Mouse (Mus musculus): ENCODE results near the gene Tenm2. TPM values are rescaled to one million over a fixed set of nuclear protein-coding genes. Genes with fewer than 3 reads are reported as not detected.
A peak's percentile ranks its signal among the peaks of the same experiment; 100 is the strongest.

The Tenm2 gene
- total RNA-seq, 2 experiments from 2014 or later = 124 to 163 TPM

DNA sequence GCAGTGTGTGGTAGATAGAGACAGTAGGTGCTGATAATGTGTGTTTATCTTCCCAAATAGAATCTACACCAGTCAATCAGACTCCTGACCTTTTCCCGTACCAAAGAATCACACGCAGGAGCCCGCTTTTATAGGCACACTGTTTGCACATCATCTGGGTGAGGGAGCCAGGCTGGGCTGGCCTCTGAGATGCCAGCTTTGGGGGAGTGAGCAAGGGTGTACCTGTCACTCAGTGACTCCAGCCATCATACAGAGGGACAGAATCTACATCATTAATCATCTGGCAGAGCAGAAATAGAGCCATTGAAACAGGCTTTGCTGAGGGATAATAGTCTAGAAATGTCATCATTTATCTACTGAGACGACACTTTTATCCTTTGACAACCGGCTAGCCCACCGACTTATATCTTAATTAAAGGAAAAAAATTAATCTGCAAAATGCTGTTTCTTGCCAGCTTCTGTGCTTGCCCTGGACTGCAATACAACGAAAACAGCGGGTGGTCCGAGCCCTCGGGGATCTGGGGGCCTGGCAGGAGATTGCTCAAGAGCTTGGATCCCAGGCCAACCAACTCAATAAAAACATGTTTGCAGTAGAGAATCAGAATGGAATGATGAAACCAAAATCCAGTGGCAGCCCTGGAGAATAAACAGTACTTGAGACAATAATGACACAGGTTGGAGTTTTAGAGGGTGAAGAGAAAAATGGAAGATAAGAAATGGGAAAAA lies 1195.1 kb downstream of the Tenm2 start:
- no peak for DNase-seq (ENCODE audit: extremely low spot score in 1 of 2, low spot score in 1 of 2)

DNA sequence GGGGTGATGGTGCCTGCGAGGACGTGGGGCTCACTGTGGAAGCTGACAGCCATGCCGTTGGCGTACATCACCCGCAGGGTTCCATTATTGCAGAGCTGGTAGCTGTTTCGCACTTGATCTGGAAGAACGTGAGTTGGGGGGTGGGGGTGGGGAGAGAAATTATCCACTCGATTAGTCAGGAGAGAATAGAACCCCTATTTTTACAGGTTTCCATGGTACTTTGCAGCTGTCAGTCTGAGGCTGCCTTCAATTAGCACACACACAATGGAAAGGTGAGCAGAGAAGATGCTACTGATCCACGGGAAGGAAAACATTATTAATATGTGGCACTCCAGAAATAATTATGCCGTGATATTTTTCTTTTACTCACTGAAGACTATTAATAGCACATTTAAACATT lies 1195.9 kb downstream of the Tenm2 start:
- DNase-seq (ENCODE audit: extremely low spot score in 1 of 2, low spot score in 1 of 2) = no peak

DNA sequence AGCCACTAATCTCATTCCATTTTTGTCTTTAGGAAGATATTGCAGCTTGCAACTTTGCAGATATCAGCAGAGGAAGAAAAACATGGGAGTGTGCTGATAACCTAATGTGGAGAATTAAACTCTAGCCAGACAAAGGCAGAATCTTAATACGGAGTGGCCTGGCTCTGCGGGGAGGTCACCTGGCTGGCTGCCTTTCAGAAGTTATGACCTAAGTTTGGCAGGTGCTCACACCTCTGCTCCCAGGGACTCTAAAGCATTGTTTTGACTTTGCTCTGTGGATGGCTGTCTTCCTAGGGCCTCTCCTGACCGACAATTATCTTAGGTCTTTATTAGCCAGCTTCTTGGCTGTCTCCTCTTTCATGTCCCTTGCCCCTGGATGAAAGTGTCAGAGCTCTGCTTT lies 1197.4 kb downstream of the Tenm2 start:
- no peak for DNase-seq (ENCODE audit: extremely low spot score in 1 of 2, low spot score in 1 of 2)

DNA sequence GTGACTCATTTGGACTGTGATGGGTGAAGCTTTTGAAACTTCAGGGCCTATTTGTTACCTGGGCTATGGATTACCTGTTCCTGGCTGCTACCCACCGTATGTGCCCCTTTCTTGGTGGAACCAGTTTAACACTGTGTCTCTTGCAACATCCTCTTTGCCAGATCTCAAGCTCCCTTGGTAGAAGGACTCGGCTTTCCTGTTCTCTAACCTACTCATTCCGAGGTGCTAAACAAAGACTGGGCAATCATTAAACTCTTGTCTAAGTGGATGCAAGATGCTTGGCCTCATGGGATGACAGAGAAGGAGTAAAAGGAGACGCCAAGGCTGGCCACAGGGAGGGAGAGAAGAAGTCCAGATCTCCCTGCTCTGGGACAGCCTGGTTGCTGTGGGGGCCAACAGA lies 1198.5 kb downstream of the Tenm2 start:
- DNase-seq (ENCODE audit: extremely low spot score in 1 of 2, low spot score in 1 of 2) = no peak

DNA sequence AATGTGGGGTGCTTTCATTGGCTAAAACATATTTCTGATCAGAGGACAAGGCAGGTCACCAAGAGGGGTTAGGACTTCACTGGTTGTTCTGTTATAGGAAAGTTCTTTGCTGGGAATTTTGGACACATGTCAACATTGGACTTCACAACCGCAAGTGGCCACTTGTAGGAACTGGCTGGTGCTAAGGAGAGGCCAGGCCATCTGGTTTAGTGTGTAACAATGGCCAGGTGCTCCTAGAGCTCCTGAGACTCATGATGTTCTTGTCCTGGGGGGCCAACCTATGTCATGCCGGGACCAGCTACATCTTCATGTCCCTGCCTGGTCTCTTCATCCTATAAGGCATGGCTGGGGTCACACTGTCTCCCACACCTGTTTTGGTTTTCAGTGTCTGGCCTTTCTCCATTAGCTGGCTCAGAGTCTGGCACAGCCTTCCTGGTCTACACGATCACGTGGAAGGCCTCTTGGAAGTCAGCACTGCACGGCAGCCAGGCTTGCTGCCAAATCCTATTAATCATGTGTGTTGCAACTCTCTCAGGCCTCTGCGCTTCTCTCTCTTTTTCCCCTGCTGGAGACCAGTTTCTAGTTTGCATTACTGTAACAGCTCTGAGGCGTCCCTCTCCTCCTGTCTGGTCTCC lies 1199.6 kb downstream of the Tenm2 start:
- peak; percentile 41 to 54 for DNase-seq (ENCODE audit: extremely low spot score in 1 of 2, low spot score in 1 of 2)

DNA sequence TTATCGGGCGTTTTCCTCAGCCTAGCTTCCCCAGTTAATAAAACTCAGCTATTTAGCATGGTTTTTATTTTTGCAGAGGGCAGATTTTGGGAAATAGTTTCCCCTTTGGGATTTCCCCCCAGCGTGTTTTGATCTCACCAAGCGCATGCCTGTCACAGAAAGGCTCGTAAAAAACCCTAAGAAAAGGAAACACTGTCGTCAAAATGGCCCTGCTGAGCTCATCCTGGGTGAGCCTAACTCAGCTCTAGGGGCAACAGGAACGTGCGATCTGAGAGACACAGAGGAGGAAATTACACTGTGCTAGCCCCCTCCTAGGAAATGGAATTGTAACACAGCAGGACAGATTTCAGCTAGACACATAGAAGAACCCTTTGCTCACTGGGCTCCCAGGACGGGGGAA lies 1204.0 kb downstream of the Tenm2 start:
- no peak for DNase-seq (ENCODE audit: extremely low spot score in 1 of 2, low spot score in 1 of 2)

DNA sequence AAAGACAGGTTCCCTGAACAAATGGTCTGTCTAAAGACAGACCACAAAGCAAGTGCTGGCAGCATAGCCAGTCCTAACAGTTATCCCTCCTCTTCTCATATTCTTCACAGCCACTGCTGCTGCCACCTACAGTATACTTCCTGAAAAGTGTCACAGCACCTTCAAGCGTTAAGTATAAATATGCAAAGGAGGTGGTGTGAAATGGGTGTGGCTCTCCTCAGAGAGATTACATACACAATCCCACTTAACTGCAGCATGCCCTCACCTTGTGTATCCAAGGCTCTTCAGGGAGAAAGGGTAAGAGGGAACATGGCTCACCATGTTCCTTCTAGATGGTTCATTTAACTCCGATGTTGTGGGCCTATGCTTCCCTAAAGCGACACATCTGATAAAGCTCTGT lies 1215.8 kb downstream of the Tenm2 start:
- no peak for DNase-seq (ENCODE audit: extremely low spot score in 1 of 2, low spot score in 1 of 2)

DNA sequence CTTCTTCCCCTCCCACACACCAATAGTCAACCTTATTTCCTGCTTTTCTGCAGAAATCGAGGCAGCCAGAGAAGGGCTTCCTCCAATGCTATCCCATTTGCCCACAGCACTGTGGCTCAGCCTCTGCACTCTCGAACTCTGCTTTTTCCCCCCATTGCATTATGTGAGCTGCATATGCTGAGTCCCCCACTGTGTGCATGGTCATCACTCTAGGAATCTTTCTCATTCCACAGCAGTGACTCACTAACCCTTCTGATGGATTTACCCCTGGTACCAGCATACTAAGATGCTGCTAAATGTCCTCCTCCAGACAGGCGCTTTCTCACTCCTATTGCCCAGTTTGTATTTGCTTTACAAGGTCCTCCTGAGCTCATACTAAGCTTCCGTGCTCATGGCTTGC lies 1222.6 kb downstream of the Tenm2 start:
- DNase-seq (ENCODE audit: extremely low spot score in 1 of 2, low spot score in 1 of 2) = no peak

DNA sequence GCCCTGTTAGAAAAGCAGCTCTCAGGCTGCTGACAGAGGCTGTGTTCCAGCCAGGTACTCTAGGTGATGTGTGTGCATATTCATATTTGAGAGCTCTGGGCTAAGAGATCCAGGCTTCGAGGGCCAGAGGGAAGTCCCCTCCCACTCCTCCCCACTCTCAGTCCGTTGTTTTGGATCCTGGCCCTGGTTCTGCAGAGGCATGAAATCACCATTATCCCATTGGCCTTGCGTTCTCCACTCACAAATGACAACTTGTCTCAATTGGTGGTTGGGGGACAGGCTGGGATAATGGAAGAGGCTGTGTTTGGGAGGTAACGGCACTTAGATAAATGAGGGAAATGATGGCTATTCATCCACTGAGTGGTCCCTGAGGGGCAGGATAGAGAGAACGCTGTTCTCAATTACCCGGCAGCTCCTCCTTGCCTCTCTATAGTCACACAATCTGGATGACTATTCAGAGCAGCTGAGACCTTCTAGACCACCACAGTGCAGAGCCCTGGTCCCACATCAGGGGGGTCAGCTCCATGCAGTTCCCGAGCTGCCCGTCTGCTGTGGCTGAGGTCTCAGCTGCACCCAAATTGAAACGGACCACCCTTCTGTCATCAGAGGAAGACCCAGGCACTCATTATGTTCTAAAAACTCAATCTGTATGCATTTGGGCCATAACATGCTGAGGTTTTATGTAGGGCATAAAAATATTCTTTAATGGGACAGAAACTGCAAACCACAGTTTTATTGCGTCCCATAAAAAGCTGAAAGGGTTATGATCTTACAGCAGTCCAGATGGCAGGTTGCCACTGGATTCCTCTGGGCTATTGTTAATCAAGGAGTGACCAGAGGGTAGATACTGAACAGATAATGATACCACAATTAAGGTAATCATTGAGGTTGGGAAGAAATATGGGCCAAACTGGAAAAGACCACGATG lies 1226.2 kb downstream of the Tenm2 start:
- DNase-seq (ENCODE audit: extremely low spot score in 1 of 2, low spot score in 1 of 2) = no peak

DNA sequence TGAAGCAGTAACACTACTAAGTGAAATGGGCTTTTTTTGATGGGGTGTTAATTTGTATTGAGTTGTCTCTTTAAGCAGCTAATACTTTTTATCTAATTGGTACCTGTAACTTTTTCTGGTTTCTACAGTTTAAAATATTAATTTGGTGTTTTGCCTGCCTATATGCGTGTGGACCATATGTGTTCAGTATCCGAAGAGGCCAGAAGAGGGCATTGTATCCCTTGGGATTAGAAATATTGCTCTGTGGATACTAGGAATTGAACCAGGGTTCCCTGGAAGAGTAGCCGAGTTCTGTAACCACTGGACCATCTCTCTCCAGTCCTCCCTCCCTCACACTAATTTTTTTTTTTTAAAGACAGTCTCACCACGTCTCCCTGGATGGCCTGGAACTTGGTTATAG lies 1232.9 kb downstream of the Tenm2 start:
- DNase-seq (ENCODE audit: extremely low spot score in 1 of 2, low spot score in 1 of 2) = no peak

DNA sequence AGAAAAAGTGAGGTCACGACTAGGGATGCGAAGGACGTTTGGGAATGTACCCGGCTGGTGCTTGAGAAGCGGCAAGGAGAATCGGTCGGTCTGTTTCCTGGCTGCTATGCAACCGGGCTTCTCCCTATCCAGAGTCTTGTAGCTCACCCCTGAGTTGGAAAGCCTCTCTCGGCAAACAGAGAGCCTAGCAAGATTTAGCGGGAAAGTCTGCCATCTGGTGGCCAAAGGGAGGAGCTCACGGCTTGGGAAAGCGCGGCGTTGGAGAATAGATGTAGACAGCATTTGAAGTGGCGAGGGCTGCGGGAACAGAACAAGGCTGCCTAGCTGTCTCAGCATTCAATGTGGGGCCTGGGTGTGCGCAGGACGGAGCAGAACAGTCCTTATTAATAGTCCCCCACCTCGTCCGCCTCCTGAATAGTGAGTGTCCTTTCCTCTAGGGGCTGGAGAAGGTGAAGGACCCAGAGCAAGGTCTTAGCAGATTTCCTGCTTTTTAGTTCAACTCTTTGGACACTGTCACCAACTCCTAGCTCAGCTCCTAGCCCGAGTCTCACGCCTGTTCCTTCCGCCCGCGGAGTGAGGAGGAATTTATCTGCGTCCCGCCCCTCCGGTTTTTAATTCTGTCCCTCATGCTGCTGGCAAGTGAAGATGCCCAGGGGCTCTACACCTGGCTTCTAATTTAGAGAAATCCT lies 1234.3 kb downstream of the Tenm2 start:
- DNase-seq (ENCODE audit: extremely low spot score in 1 of 2, low spot score in 1 of 2) = peak; percentile 83 to 95

DNA sequence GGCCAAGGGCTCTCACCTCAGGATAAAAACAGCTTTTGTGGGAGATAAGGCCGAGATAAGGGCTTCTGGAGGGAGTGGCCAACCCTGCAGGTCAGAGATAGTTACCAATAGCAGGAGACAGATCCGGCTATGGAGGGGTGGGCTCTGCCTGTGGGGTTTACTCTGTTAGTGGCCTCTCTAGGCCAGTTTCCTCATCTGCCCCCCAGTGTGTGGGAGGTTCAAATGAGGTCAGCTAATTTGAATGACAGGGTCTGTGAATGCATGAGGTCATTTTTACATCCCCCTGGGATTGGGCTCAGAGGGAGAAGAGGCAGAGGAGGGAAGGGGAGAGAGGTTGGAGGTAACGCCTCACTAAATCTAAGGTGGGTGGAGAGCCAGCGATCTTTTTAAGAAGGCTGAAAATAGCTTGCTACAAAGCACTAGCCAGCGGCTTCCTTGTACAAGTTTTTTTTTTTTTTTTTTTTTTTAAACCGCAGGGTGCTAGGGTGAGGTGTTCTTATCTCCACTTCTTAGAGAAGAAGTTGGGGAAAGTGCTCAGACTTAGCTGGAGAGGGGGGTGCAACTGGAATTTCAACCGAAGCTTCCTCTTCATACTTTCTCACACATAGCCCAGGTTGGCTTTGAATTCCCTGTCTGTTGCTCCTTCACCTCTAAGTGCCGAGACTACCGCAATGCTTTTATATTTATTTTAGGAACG lies 1235.0 kb downstream of the Tenm2 start:
- DNase-seq (ENCODE audit: extremely low spot score in 1 of 2, low spot score in 1 of 2) = no peak

DNA sequence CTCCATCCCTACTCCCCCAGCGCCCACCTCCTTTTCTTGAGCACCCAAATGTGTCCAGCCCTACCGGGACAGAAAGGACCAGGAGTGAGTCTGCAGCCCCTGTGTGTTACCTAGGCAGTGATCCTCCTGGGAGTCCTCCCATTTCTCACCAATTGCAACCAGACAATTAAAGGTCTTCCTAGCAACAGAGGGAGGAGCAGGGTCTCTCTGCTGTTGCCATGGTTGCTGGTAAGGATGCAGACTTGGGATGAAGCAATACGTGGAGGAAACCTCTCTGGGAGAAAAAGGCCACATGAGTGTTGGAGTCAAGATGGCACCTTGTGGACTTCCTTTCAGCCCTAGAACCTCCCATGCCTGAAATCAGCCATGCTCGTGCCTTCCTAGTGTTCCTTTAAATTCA lies 1235.7 kb downstream of the Tenm2 start:
- no peak for DNase-seq (ENCODE audit: extremely low spot score in 1 of 2, low spot score in 1 of 2)

DNA sequence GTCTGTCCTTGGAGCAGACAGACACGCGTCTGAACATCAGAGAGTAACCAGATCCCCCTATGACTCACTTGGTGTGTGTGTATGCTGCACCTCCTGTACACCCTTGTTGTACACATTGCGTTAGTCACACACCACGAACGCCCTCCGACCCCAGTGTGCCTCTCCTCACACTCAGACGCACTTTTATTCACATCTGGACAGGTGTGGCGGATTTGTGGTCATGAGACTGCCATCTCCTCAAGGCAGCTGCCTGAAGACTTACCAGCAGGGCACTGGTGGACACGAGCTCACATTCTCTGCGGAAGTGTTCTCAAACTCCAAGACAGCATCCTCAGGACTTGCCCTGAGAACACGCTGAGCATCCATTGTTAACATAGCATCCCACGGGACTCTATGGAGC lies 1237.7 kb downstream of the Tenm2 start:
- DNase-seq (ENCODE audit: extremely low spot score in 1 of 2, low spot score in 1 of 2) = no peak

DNA sequence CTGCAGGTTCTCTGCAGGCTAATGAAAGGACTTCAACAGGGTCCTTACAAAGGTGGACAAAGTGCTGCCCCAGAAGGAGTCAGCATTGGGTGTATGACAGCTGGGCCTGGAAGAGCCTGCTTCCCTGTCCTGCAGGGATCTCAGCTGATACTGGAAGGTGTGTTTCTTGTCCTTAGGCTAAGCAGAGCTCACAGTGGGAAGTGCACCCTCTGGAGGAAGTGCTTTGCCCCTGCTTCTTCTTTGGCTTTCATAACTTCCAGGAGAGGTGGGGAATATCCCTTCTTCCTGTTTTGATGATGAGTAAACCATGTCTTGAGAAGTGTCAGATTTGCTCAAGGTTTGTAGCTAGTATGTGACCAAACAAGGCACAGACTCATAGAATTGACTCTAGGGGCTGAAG lies 1240.5 kb downstream of the Tenm2 start:
- DNase-seq (ENCODE audit: extremely low spot score in 1 of 2, low spot score in 1 of 2) = no peak

DNA sequence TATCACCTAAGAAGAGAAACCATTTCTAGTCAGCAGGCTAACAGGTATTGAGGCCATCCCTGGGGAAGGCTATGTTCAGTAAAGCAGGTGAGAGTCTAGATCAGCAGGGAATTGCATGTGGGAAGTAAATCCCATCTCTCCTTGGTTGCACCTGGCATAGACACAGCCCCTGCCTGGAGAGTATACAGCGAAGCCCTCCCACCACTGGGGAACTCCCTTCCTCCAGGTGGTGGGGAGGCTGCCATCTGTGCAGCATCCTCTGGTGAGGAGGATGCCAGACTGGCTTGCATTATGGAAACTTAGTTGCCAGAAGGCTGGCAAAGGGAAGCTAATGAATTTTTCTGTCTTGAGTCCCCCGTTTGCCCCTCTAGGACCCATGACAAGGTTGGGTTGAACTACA lies 1243.9 kb downstream of the Tenm2 start:
- DNase-seq (ENCODE audit: extremely low spot score in 1 of 2, low spot score in 1 of 2) = peak; percentile 58 to 69

DNA sequence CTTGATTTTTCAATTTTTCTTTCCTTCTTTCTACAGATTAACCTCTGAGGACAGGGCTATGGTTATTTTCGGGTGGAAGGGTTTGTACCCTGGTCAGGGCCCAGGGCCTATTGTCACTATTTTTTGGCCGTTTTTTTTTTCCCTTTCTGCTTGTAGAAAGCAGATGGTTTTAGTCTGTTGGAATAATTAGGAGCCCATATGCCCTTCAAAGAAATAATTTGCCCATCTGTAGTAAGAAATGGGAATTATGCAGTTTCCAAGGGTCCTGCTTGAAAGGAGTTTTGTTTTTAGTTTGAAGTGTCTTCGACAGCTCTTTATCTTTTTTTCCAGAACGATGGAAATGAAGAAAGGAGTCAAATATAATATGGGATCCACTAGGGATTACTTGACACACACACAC lies 1245.8 kb downstream of the Tenm2 start:
- DNase-seq (ENCODE audit: extremely low spot score in 1 of 2, low spot score in 1 of 2) = no peak

DNA sequence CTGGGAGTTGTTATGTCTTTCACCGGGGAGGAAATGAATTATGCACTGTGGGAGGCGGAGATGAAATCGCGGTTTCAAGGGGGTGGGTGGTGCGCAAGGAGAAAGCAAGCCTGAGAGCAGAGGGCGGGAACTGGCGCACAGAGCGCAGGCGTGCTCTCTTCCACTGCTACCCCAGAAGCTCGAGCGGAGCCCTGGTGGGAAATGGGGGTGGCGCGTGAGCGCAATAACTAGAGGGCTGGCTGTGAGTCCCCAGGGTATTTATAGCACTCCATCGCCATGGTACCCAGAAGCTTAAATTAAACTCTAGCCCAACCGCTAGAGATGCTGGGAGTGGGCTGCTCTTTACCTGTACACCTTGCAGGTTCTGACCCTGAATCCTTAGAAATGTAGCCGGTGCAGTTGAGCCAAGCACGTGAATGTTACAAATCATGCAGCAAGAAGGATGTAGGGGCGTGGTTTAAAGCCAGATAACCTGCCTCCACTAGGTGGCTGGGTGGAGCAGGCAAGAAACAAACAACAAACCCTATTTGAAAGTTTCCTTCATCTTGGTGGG lies 1249.8 kb downstream of the Tenm2 start:
- peak; percentile 54 to 65 for DNase-seq (ENCODE audit: extremely low spot score in 1 of 2, low spot score in 1 of 2)

DNA sequence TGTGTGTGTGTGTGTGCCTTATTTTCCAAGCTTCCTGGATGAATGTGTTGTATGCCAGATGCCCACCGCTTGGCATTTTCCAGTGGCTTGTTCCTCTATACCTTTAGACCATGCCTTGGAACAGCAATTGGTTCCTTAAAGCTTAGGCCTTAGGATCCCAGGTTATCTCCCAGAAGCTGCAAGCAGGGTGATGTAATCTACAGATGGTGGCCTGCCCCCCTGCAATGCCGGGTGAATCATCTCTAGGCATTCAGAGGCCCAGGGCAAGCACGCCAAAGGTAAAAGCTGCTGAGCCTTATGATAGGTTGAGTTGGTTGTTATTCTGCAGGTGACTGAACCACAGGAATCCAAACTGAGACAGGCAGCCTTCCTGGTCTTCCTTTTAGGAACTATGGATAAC lies 1253.0 kb downstream of the Tenm2 start:
- DNase-seq (ENCODE audit: extremely low spot score in 1 of 2, low spot score in 1 of 2) = no peak

DNA sequence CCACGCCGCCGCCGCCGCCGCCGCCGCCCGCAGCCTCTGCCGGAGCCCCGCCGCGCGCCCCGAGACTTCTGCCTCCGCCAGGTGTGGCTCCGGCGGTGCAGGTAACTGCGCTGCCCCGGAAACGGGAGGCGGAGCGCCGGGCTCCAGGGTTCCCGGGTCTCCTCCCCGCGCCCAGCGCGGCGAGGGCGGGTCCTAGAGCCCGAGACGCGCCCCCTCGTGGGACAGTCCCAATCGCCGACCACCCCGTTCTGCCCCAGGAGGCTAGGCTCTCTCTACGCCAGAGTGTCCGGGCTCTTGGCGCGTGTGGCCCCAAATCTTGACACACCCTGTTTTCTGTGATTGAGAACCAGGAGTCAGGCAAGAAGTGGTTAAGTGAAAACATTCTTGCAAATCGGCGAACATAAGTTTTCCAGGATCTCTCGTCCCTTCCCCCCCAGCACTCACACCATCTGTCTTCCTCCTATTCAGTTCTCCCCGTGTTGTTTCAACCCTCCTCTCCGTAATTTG lies 1255.3 kb downstream of the Tenm2 start, which contains the start of gene Wwc1:
TSS of gene Wwc1 (minus strand) at position 117 of the 507 bp plus-strand sequence.
- peak; percentile 58 to 64 for DNase-seq (ENCODE audit: extremely low spot score in 1 of 2, low spot score in 1 of 2)
